Mouse (Mus musculus) G1E-ER4 (cell line): ENCODE measurements around the gene Slc22a3. TPM values are rescaled to one million over a fixed set of nuclear protein-coding genes. Genes with fewer than 3 reads are reported as not detected.

ENCODE experiments used
- GATA1 ChIP-seq: IDR thresholded peaks from one replicate; pipeline ENCODE4 v1.8.0; 2012; ENCODE audit warnings: low read length, inconsistent platforms
- polyA plus RNA-seq: library from polyadenylated mRNA; stranded (reverse); fragments of >175 nt; gene quantifications from 2 replicates; pipeline ENCODE4 v1.2.3, GENCODE M21; 2012

Slc22a3 gene
- polyA plus RNA-seq, 1 experiment: not detected

- TF ChIP-seq GATA1: no peak
These were observed 122.3 kb downstream of the Slc22a3 start for GRCm38 (mm10) chr17:12385049-12385794.

GRCm38 (mm10) chr17:12382531-12382930, 125.0 kb downstream of the Slc22a3 start:
- TF ChIP-seq GATA1: no peak

- no peak for TF ChIP-seq GATA1
These were observed 125.9 kb downstream of the Slc22a3 start for GRCm38 (mm10) chr17:12381579-12381978.

- TF ChIP-seq GATA1: no peak
These were observed 127.2 kb downstream of the Slc22a3 start for GRCm38 (mm10) chr17:12380287-12380686.

- TF ChIP-seq GATA1: no peak
These were observed 129.4 kb downstream of the Slc22a3 start, which contains the start of gene Plg for GRCm38 (mm10) chr17:12377981-12378705. Plg (plus strand) TSS chr17:12378608.

- peak; percentile 20 for TF ChIP-seq GATA1
These were observed 133.8 kb downstream of the Slc22a3 start for GRCm38 (mm10) chr17:12373601-12374144.

GRCm38 (mm10) chr17:12372021-12372420, 135.5 kb downstream of the Slc22a3 start:
- TF ChIP-seq GATA1: no peak

- no peak for TF ChIP-seq GATA1
These were observed 136.1 kb downstream of the Slc22a3 start for GRCm38 (mm10) chr17:12371310-12371925.

GRCm38 (mm10) chr17:12370289-12370688, 137.2 kb downstream of the Slc22a3 start:
- no peak for TF ChIP-seq GATA1

GRCm38 (mm10) chr17:12369393-12369792, 138.1 kb downstream of the Slc22a3 start:
- no peak for TF ChIP-seq GATA1

Other genes starting within 250 kb of the Slc22a3 start
- gene Map3k4, start 188.9 kb downstream of the Slc22a3 start, polyA plus RNA-seq: 76.6 and 78.9 TPM in 2 replicates
- not detected in 2 replicates for gene Plg, start 129.1 kb downstream of the Slc22a3 start, polyA plus RNA-seq
- not detected in 2 replicates for gene Slc22a2, start 76.4 kb upstream of the Slc22a3 start, polyA plus RNA-seq
- gene Slc22a1, start 168.1 kb upstream of the Slc22a3 start, polyA plus RNA-seq: not detected in 2 replicates